Mouse (Mus musculus) G1E (cell line): ENCODE results near the gene Timm44.

Experiments used
- CTCF ChIP-seq: IDR thresholded peaks from 2 replicates; pipeline ENCODE4 v1.5.1; 2012; ENCODE audit warnings: low read depth, low read length, inconsistent platforms, mixed read lengths
- GATA1 ChIP-seq: IDR thresholded peaks from 2 replicates; pipeline ENCODE4 v1.6.1; 2012; ENCODE audit warnings: borderline replicate concordance, low read length, inconsistent platforms, mixed read lengths
- GATA2 ChIP-seq: IDR thresholded peaks from 2 replicates; pipeline ENCODE4 v1.6.1; 2012; ENCODE audit warnings: low read depth, low read length, inconsistent platforms, borderline replicate concordance
- POLR2AphosphoS5 ChIP-seq: IDR thresholded peaks from 2 replicates; pipeline ENCODE4 v1.6.1; 2012; ENCODE audit warnings: low read depth, low read length, inconsistent platforms; ENCODE audit not compliant: insufficient replicate concordance
- TAL1 ChIP-seq: conservative IDR thresholded peaks from 2 replicates; pipeline ENCODE4 v1.6.1; 2012; ENCODE audit warnings: low read depth, low read length, inconsistent platforms, mixed read lengths

- TF ChIP-seq CTCF (no peak), POLR2AphosphoS5 (no peak), TAL1 (no peak), GATA1 (no peak), GATA2 (no peak)
These were observed 59.4 kb downstream of the Timm44 start for GRCm38 (mm10) chr8:4216296-4216695.
